Mouse (Mus musculus): ENCODE measurements around the gene Rasgef1a.

- no peak for TF ChIP-seq FLI1 (IDR thresholded peaks at IDR 0.05; ENCODE audit: low read length)
- TF ChIP-seq GATA1 (IDR thresholded peaks at IDR 0.05; ENCODE audit: borderline replicate concordance, low read length), result no peak
Observed at GRCm38 (mm10) chr6:118001272-118001671, 10.0 kb upstream of the Rasgef1a start.
